Mouse (Mus musculus) liver, postnatal 0 days (tissue): ENCODE results near the gene Grik2.

Source experiments
- CTCF ChIP-seq: sonication (generic); IDR thresholded peaks from 2 replicates; pipeline ENCODE4 v1.5.1; 2016; ENCODE audit warnings: antibody characterized with exemption, low read depth
- EP300 ChIP-seq: IDR thresholded peaks from 2 replicates; pipeline ENCODE4 v1.6.1; 2016; ENCODE audit warnings: antibody characterized with exemption, low read depth, mild to moderate bottlenecking

- TF ChIP-seq CTCF, result no peak
- no peak for TF ChIP-seq EP300
These were observed 355.7 kb downstream of the Grik2 start for GRCm38 (mm10) chr10:49432825-49433224.
